Mouse (Mus musculus) MEL (cell line): ENCODE results near the gene Camk1d. TPM values are rescaled to one million over a fixed set of nuclear protein-coding genes. Genes with fewer than 3 reads are reported as not detected.

Experiments used
- DNase-seq: peaks from one replicate; pipeline ENCODE4 v3.0.0; 2011; ENCODE audit warnings: low read depth, low spot score
- H3K27ac ChIP-seq: 2 replicates; pipeline ENCODE4 v1.5.1; 2012; ENCODE audit warnings: low read depth, mild to moderate bottlenecking, control low read depth, low read length, moderate library complexity; ENCODE audit not compliant: control insufficient read depth
- H3K27me3 ChIP-seq, 2 experiments: fragments of 150-350 bp in 1 of 2; sonication (generic) in 1 of 2; 2 replicates each; pipeline ENCODE4 v1.6.1; 2012; ENCODE audit warnings: low read length in 2 of 2, mild to moderate bottlenecking in 2 of 2, improper control_type of control experiment in 1 of 2, moderate library complexity in 1 of 2; ENCODE audit not compliant: insufficient read depth in 2 of 2, control insufficient read depth in 1 of 2
- H3K36me3 ChIP-seq, 2 experiments: 2 replicates each; pipeline ENCODE4 v1.6.1; 2012 to 2014; ENCODE audit warnings: low read length in 2 of 2, improper control_type of control experiment in 1 of 2, inconsistent platforms in 1 of 2, mild to moderate bottlenecking in 1 of 2; ENCODE audit not compliant: insufficient read depth in 2 of 2, control insufficient read depth in 1 of 2
- H3K4me1 ChIP-seq, 2 experiments: fragments of 150-350 bp in 1 of 2; sonication (generic) in 1 of 2; 2 replicates each; pipeline ENCODE4 v1.6.1; 2012; ENCODE audit warnings: low read length in 2 of 2, improper control_type of control experiment in 1 of 2, mild to moderate bottlenecking in 1 of 2; ENCODE audit not compliant: insufficient read depth in 2 of 2, control insufficient read depth in 1 of 2
- H3K4me3 ChIP-seq, 2 experiments: fragments of 150-350 bp in 1 of 2; sonication (generic) in 1 of 2; 2 replicates each; pipeline ENCODE4 v1.5.1; 2012; ENCODE audit warnings: low read depth in 2 of 2, low read length in 2 of 2, mild to moderate bottlenecking in 2 of 2, moderate library complexity in 2 of 2, control low read depth in 1 of 2, improper control_type of control experiment in 1 of 2; ENCODE audit not compliant: control insufficient read depth in 1 of 2, insufficient read depth in 1 of 2
- H3K79me2 ChIP-seq: 2 replicates; pipeline ENCODE4 v1.6.1; 2012; ENCODE audit warnings: mild to moderate bottlenecking, low read length, moderate library complexity; ENCODE audit not compliant: control insufficient read depth, poor library complexity, insufficient read depth
- H3K9ac ChIP-seq: 2 replicates; pipeline ENCODE4 v1.6.1; 2012; ENCODE audit warnings: low read depth, mild to moderate bottlenecking, control low read depth, low read length, moderate library complexity; ENCODE audit not compliant: control insufficient read depth, poor library complexity, severe bottlenecking
- H3K9me3 ChIP-seq: fragments of 150-350 bp; sonication (generic); replicated peaks from 2 replicates; pipeline ENCODE4 v1.6.1; 2012; ENCODE audit warnings: mild to moderate bottlenecking, low read length, improper control_type of control experiment, moderate library complexity; ENCODE audit not compliant: insufficient read depth
- CHD1 ChIP-seq: IDR thresholded peaks from 2 replicates; pipeline ENCODE4 v1.6.1; 2012; ENCODE audit warnings: low read depth, mild to moderate bottlenecking, inconsistent platforms, low read length, improper control_type of control experiment
- CHD2 ChIP-seq: IDR thresholded peaks from 2 replicates; pipeline ENCODE4 v1.6.1; 2011; ENCODE audit warnings: low read length, improper control_type of control experiment
- CTCF ChIP-seq, 3 experiments: IDR thresholded peaks in 2 of 3; conservative IDR thresholded peaks in 1 of 3; 2 replicates each; pipeline ENCODE4 v1.5.1; 2011 to 2012; ENCODE audit warnings: low read length in 3 of 3, low read depth in 2 of 3, mild to moderate bottlenecking in 2 of 3, improper control_type of control experiment in 1 of 3, inconsistent platforms in 1 of 3, mixed read lengths in 1 of 3, moderate library complexity in 1 of 3; ENCODE audit not compliant: control insufficient read depth in 1 of 3, insufficient read depth in 1 of 3, poor library complexity in 1 of 3, severe bottlenecking in 1 of 3
- E2F4 ChIP-seq: IDR thresholded peaks from 2 replicates; pipeline ENCODE4 v1.6.1; 2011; ENCODE audit warnings: low read depth, low read length, improper control_type of control experiment, borderline replicate concordance
- EP300 ChIP-seq, 2 experiments: IDR thresholded peaks; 2 replicates each; pipeline ENCODE4 v1.6.1; 2011; ENCODE audit warnings: improper control_type of control experiment in 2 of 2, low read length in 2 of 2, low read depth in 1 of 2, mild to moderate bottlenecking in 1 of 2
- ETS1 ChIP-seq: IDR thresholded peaks from 2 replicates; pipeline ENCODE4 v1.6.1; 2012; ENCODE audit warnings: low read depth, mild to moderate bottlenecking, inconsistent platforms, low read length, improper control_type of control experiment, moderate library complexity
- GABPA ChIP-seq: IDR thresholded peaks from 2 replicates; pipeline ENCODE4 v1.6.1; 2012; ENCODE audit warnings: low read depth, mild to moderate bottlenecking, inconsistent platforms, low read length, improper control_type of control experiment, moderate library complexity
- GATA1 ChIP-seq: IDR thresholded peaks from 2 replicates; pipeline ENCODE4 v1.6.1; 2011; ENCODE audit warnings: low read depth, low read length, improper control_type of control experiment
- HCFC1 ChIP-seq: IDR thresholded peaks from 2 replicates; pipeline ENCODE4 v1.6.1; 2012; ENCODE audit warnings: low read depth, mild to moderate bottlenecking, inconsistent platforms, low read length, improper control_type of control experiment, moderate library complexity
- JUND ChIP-seq: IDR thresholded peaks from 2 replicates; pipeline ENCODE4 v1.6.1; 2011; ENCODE audit warnings: low read depth, mild to moderate bottlenecking, improper control_type of control experiment, low read length
- KAT2A ChIP-seq: conservative IDR thresholded peaks from 2 replicates; pipeline ENCODE4 v1.6.1; 2012; ENCODE audit warnings: low read depth, low read length, improper control_type of control experiment, inconsistent platforms
- MAFK ChIP-seq: IDR thresholded peaks from 2 replicates; pipeline ENCODE4 v1.6.1; 2011; ENCODE audit warnings: low read depth, mild to moderate bottlenecking, low read length, improper control_type of control experiment, borderline replicate concordance
- MAZ ChIP-seq: IDR thresholded peaks from 2 replicates; pipeline ENCODE4 v1.6.1; 2012; ENCODE audit warnings: low read depth, mild to moderate bottlenecking, inconsistent platforms, low read length, improper control_type of control experiment
- MEF2A ChIP-seq: IDR thresholded peaks from 2 replicates; pipeline ENCODE4 v1.6.1; 2014; ENCODE audit warnings: low read depth, mild to moderate bottlenecking, inconsistent platforms, low read length, improper control_type of control experiment; ENCODE audit not compliant: poor library complexity, insufficient replicate concordance, severe bottlenecking; ENCODE audit errors: extremely low read depth
- MYB ChIP-seq: IDR thresholded peaks from 2 replicates; pipeline ENCODE4 v1.6.1; 2011; ENCODE audit warnings: mild to moderate bottlenecking, low read depth, low read length, improper control_type of control experiment
- MYC ChIP-seq: IDR thresholded peaks from 2 replicates; pipeline ENCODE4 v1.6.1; 2011; ENCODE audit warnings: low read depth, mild to moderate bottlenecking, low read length, improper control_type of control experiment, moderate library complexity
- NRF1 ChIP-seq: IDR thresholded peaks from 2 replicates; pipeline ENCODE4 v1.6.1; 2014; ENCODE audit warnings: low read depth, mild to moderate bottlenecking, inconsistent platforms, low read length, improper control_type of control experiment, moderate library complexity; ENCODE audit not compliant: poor library complexity, insufficient read depth, severe bottlenecking
- POLR2A ChIP-seq, 2 experiments: IDR thresholded peaks; 2 replicates each; pipeline ENCODE4 v1.6.1; 2011 to 2012; ENCODE audit warnings: low read length in 2 of 2, mild to moderate bottlenecking in 2 of 2, control low read depth in 1 of 2, improper control_type of control experiment in 1 of 2, low read depth in 1 of 2, moderate library complexity in 1 of 2; ENCODE audit not compliant: control insufficient read depth in 1 of 2, insufficient read depth in 1 of 2, poor library complexity in 1 of 2
- POLR2AphosphoS2 ChIP-seq: IDR thresholded peaks from 2 replicates; pipeline ENCODE4 v1.6.1; 2011; ENCODE audit warnings: low read length, improper control_type of control experiment
- POLR2AphosphoS5 ChIP-seq: IDR thresholded peaks from 2 replicates; pipeline ENCODE4 v1.6.1; 2012; ENCODE audit warnings: low read depth, borderline replicate concordance, mild to moderate bottlenecking, inconsistent platforms, low read length, moderate library complexity, mixed read lengths
- SMC3 ChIP-seq: IDR thresholded peaks from 2 replicates; pipeline ENCODE4 v1.6.1; 2011; ENCODE audit warnings: low read depth, low read length, improper control_type of control experiment
- TAL1 ChIP-seq: IDR thresholded peaks from 2 replicates; pipeline ENCODE4 v1.6.1; 2012; ENCODE audit warnings: mild to moderate bottlenecking, inconsistent platforms, low read length, moderate library complexity, mixed read lengths
- TBP ChIP-seq: IDR thresholded peaks from 2 replicates; pipeline ENCODE4 v1.8.0; 2011; ENCODE audit warnings: low read depth, low read length, improper control_type of control experiment
- TCF12 ChIP-seq: IDR thresholded peaks from 2 replicates; pipeline ENCODE4 v1.6.1; 2014; ENCODE audit warnings: low read depth, mild to moderate bottlenecking, inconsistent platforms, low read length, improper control_type of control experiment, moderate library complexity
- UBTF ChIP-seq: IDR thresholded peaks from 2 replicates; pipeline ENCODE4 v1.6.1; 2012; ENCODE audit warnings: low read depth, mild to moderate bottlenecking, inconsistent platforms, low read length, improper control_type of control experiment, moderate library complexity, borderline replicate concordance; ENCODE audit not compliant: insufficient read depth
- USF2 ChIP-seq, 2 experiments: IDR thresholded peaks; 2 replicates each; pipeline ENCODE4 v1.6.1; 2011 to 2012; ENCODE audit warnings: improper control_type of control experiment in 2 of 2, low read length in 2 of 2, borderline replicate concordance in 1 of 2, inconsistent platforms in 1 of 2, low read depth in 1 of 2, mild to moderate bottlenecking in 1 of 2; ENCODE audit not compliant: insufficient read depth in 1 of 2
- ZC3H11A ChIP-seq: IDR thresholded peaks from 2 replicates; pipeline ENCODE4 v1.6.1; 2012; ENCODE audit warnings: low read depth, mild to moderate bottlenecking, inconsistent platforms, low read length, improper control_type of control experiment
- ZNF384 ChIP-seq: IDR thresholded peaks from 2 replicates; pipeline ENCODE4 v1.6.1; 2012; ENCODE audit warnings: low read depth, mild to moderate bottlenecking, inconsistent platforms, low read length, improper control_type of control experiment
- polyA plus RNA-seq, 2 experiments: library from polyadenylated mRNA; stranded (reverse) in 1 of 2; unstranded in 1 of 2; fragments of >175 nt in 1 of 2; fragments of >200 nt in 1 of 2; gene quantifications; 2 replicates each; pipeline versions ENCODE4 v1.2.1 to v1.2.4; 2012; ENCODE audit warnings: low replicate concordance in 2 of 2, low read depth in 1 of 2; ENCODE audit not compliant: insufficient read length in 2 of 2, insufficient read depth in 1 of 2, missing spikeins in 1 of 2
- total RNA-seq: library from RNA; depleted of rRNA; stranded (reverse); fragments of 300-350 nt; gene quantifications from 2 replicates; pipeline ENCODE4 v1.2.3, GENCODE M21; 2012

The Camk1d gene
- total and polyA plus RNA-seq, 3 experiments: 2.9 to 4.4 TPM; not detected in 1

GRCm38 (mm10) chr2:5642624-5643023 is 71.7 kb downstream of the Camk1d start (continued):
- TF ChIP-seq CHD2: no peak

GRCm38 (mm10) chr2:5641678-5642077 is 72.6 kb downstream of the Camk1d start:
- Histone ChIP-seq H3K9ac (no peak overlapping the region), H3K36me3 (peaks cover 0 to 12% of the 10 kb centered on the region in 2 experiments; a peak in 2 of 4 replicates), H3K27me3 (no peaks in the 10 kb centered on the region), H3K4me3 (no peak overlapping the region), H3K79me2 (no peaks in the 10 kb centered on the region), H3K27ac (no peak overlapping the region), H3K4me1 (peaks cover 4 to 11% of the 10 kb centered on the region in 2 experiments), H3K9me3 (no peaks in the 10 kb centered on the region)
- no peak for DNase-seq
- TF ChIP-seq POLR2AphosphoS5 (no peak), SMC3 (no peak), GATA1 (no peak), TCF12 (no peak), ZC3H11A (no peak), TAL1 (no peak), HCFC1 (no peak), USF2 (IDR thresholded peaks at IDR 0.05; ENCODE audit: borderline replicate concordance in 1 of 2, insufficient read depth in 1 of 2, low read depth in 1 of 2, low read length in 2 of 2) (no peak), TBP (no peak), NRF1 (no peak), MEF2A (no peak), POLR2AphosphoS2 (no peak), MYC (no peak), MAFK (no peak), ZNF384 (no peak)

GRCm38 (mm10) chr2:5640586-5640985 is 73.7 kb downstream of the Camk1d start:
- TF ChIP-seq MYB: no peak
- no peak for TF ChIP-seq MEF2A
- no peak for TF ChIP-seq ETS1
- TF ChIP-seq CTCF (IDR thresholded peaks at IDR 0.05 in 2 of 3, conservative IDR thresholded peaks at IDR 0.05 in 1 of 3; ENCODE audit: control insufficient read depth in 1 of 3, insufficient read depth in 1 of 3, low read depth in 2 of 3, low read length in 3 of 3, poor library complexity in 1 of 3, severe bottlenecking in 1 of 3): no peak
- no peak for TF ChIP-seq UBTF
- TF ChIP-seq CHD1: no peak
- no peak for TF ChIP-seq E2F4
- no peak for TF ChIP-seq POLR2A (IDR thresholded peaks at IDR 0.05; ENCODE audit: control insufficient read depth in 1 of 2, insufficient read depth in 1 of 2, low read depth in 1 of 2, low read length in 2 of 2, poor library complexity in 1 of 2)
- TF ChIP-seq MAZ: no peak
- TF ChIP-seq JUND: no peak
- TF ChIP-seq CHD2: no peak
- TF ChIP-seq GABPA: no peak
- TF ChIP-seq HCFC1: no peak
- no peak for TF ChIP-seq EP300 (IDR thresholded peaks at IDR 0.05; ENCODE audit: low read depth in 1 of 2, low read length in 2 of 2)
- TF ChIP-seq ZC3H11A: no peak
- TF ChIP-seq KAT2A: no peak
- TF ChIP-seq, all 39 proteins: peak for 0
- H3K4me1 ChIP-seq: peaks cover 4 to 11% of the 10 kb centered on the region in 2 experiments
- no peak overlapping the region for H3K4me3 ChIP-seq
- H3K27me3 ChIP-seq: no peaks in the 10 kb centered on the region
- peaks cover 0 to 12% of the 10 kb centered on the region in 2 experiments; a peak in 2 of 4 replicates for H3K36me3 ChIP-seq
- no peaks in the 10 kb centered on the region for H3K9me3 ChIP-seq
- H3K9ac ChIP-seq: no peak overlapping the region
- no peak for DNase-seq
- H3K79me2 ChIP-seq: no peaks in the 10 kb centered on the region
- H3K27ac ChIP-seq: no peak overlapping the region
